ENCODE assay signal across 9 mouse cellular contexts in the genomic region with DNA sequence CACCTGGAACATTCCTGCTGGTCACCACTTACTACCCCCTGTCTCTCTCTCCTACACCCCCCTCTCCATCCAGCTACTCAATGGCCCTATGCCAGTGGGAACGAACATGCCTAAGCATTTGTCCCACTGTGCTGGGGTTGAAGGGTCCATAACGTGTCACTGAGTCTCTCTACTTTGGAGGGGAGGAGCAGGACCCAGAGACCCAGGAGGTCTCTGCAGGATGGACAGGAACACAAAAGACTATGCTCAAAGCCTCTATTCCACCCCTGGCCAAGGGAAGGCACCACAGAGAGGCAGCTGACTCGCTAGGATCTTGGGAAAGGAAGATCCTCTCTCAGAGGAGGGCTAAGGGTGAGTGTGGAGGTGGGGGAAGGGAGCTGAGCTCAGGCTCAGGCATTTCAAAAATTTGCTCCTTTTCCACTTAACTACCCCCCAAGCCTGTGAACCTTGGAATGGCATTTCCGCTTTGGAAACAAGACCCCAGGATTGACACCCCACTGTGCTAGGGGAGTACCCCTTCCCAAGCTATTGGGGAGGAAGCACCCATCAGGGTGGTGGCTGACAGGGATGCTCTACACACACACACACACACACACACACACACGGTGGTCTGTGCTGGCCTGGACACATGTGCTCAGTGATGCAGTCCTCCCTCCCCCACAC. TPM values are rescaled to one million over a fixed set of nuclear protein-coding genes. Genes with fewer than 3 reads are reported as not detected.
DNase-seq lines count a peak whose midpoint lies in the region; ATAC-seq and TF ChIP-seq lines count a peak whose summit lies in the region.
"Had no signal": no experiment of that assay in that cellular context is flagged by ENCODE, and none has a peak within 500 bp of the region (broad histone marks: within the 10 kb centered on the region; RNA-seq: fewer than 3 reads in every experiment).

No protein-coding gene starts in this region.

- peak overlapping the region; percentile 83 for H3K4me2 ChIP-seq in limb, embryonic 12.5 days

- no peak for TF ChIP-seq CTCF in liver, adult 2 months (IDR thresholded peaks at IDR 0.05; ENCODE audit: low read depth, low read length)

- peaks cover 65% of the 10 kb centered on the region for H3K79me2 ChIP-seq in liver, adult 2 months (ENCODE audit: control insufficient read depth, insufficient read depth, low read length)

- no peak for TF ChIP-seq POLR2A in liver, adult 2 months (IDR thresholded peaks at IDR 0.05; ENCODE audit: extremely low read depth, insufficient read depth, low read length)

- peak overlapping the region; percentile 30 for H3K27ac ChIP-seq in liver, adult 2 months (replicated peaks; ENCODE audit: insufficient read depth, low read depth, low read length)
- peak overlapping the region; percentile 94 for H3K27ac ChIP-seq in brown adipose tissue, adult 24 weeks (replicated peaks; ENCODE audit: low read depth, low read length)
- H3K27ac ChIP-seq in limb, embryonic 12.5 days = peak overlapping the region; percentile 86

- DNase-seq in liver, adult 2 months (ENCODE audit: extremely low read depth, low read depth, low spot score) = no peak
- no peak for DNase-seq in liver
- peak; percentile 27 for DNase-seq in heart, postnatal 4 days
- no peak for DNase-seq in urinary bladder, adult 18-20 months (ENCODE audit: low spot score in 2 of 2)
- DNase-seq in urinary bladder, postnatal 10 days (ENCODE audit: low spot score) = no peak
- DNase-seq in layer of hippocampus, postnatal 25 days (ENCODE audit: extremely low spot score in 1 of 2, low spot score in 1 of 2) = no peak

- H3K36me3 ChIP-seq in liver, adult 2 months (ENCODE audit: control insufficient read depth, insufficient read depth, low read length) = no peaks in the 10 kb centered on the region
- H3K36me3 ChIP-seq in limb, embryonic 12.5 days = peaks cover 15% of the 10 kb centered on the region; the same call in 1 of the 2 replicates

- no peaks in the 10 kb centered on the region for H3K27me3 ChIP-seq in liver, adult 2 months (ENCODE audit: control insufficient read depth, insufficient read depth, low read length)
- no peaks in the 10 kb centered on the region for H3K27me3 ChIP-seq in limb, embryonic 12.5 days

- WGBS in liver, adult 2 months = 50% methylated on average over 5 of the region's 5 CpGs
- WGBS in limb, embryonic 12.5 days = 5% methylated on average over 5 of the region's 5 CpGs

- no peak for ATAC-seq in limb, embryonic 12.5 days (ENCODE audit: insufficient number of reproducible peaks, insufficient read depth, low FRiP score, low TSS enrichment, low read depth)

- no peaks in the 10 kb centered on the region for H3K9me3 ChIP-seq in limb, embryonic 12.5 days

- peaks cover 70% of the 10 kb centered on the region for H3K4me1 ChIP-seq in liver, adult 2 months (ENCODE audit: control insufficient read depth, insufficient read depth, low read length)
- H3K4me1 ChIP-seq in brown adipose tissue, adult 24 weeks (ENCODE audit: control insufficient read depth, insufficient read depth, insufficient read length, low read length) = peaks cover 60% of the 10 kb centered on the region
- peaks cover 77% of the 10 kb centered on the region for H3K4me1 ChIP-seq in limb, embryonic 12.5 days (replicated peaks)

- H3K9ac ChIP-seq in liver, adult 2 months (ENCODE audit: low read depth, low read length) = no peak overlapping the region
- H3K9ac ChIP-seq in limb, embryonic 12.5 days (replicated peaks) = no peak overlapping the region

- no peak overlapping the region for H3K4me3 ChIP-seq in liver, adult 2 months (ENCODE audit: insufficient read depth, low read depth, low read length)
- H3K4me3 ChIP-seq in brown adipose tissue, adult 24 weeks (ENCODE audit: insufficient read depth, low read depth, low read length) = 0 out of 2 replicates have a peak overlapping the region, but pooled peaks have one; percentile 2
- no peak overlapping the region for H3K4me3 ChIP-seq in limb, embryonic 12.5 days (replicated peaks)

RNA-seq across cellular contexts. Expression of gene Bcar1, which starts 9.9 kb away (rescaled TPM):
- total RNA-seq in liver, adult 2 months (2014; rRNA removed) = 11.3 and 18.0 TPM in 2 replicates
- 41.2 and 53.2 TPM in 2 replicates for polyA plus RNA-seq in liver, adult 2 months (2012; rRNA removed)
- 6.5 and 8.7 TPM in 2 replicates for polyA plus RNA-seq in brown adipose tissue, adult 24 weeks (2012; ENCODE audit: insufficient read depth, insufficient read length, missing spikeins)
- total RNA-seq in heart, postnatal 4 days (2021) = 10 to 100 TPM; 62.7 to 65.0 TPM
- 39.5 and 39.7 TPM in 2 replicates for polyA plus RNA-seq in limb, embryonic 12.5 days (2016; fragmentation: Nextera tagmentation; extraction: Ambion mirVana)
- 10 to 100 TPM; 66.2 to 66.8 TPM for total RNA-seq in layer of hippocampus, postnatal 25 days (2021)

RNA-seq across cellular contexts. Expression of gene Ctrb1, which starts 42.9 kb away (rescaled TPM):
- 50.9 and 134 TPM in 2 replicates for total RNA-seq in liver, adult 2 months (2014; rRNA removed)
- 1.9 and 5.3 TPM in 2 replicates for polyA plus RNA-seq in liver, adult 2 months (2012; rRNA removed)
- polyA plus RNA-seq in brown adipose tissue, adult 24 weeks (2012; ENCODE audit: insufficient read depth, insufficient read length, missing spikeins) = not detected in 2 replicates
- total RNA-seq in heart, postnatal 4 days (2021) = not detected
- polyA plus RNA-seq in limb, embryonic 12.5 days (2016; fragmentation: Nextera tagmentation; extraction: Ambion mirVana) = not detected in 2 replicates
- total RNA-seq in layer of hippocampus, postnatal 25 days (2021) = not detected
- total RNA-seq: left cerebral cortex, postnatal 10 days had no signal

Comparison
In these comparisons a context has a peak if more than half of its experiments do, and no peak if none do; other contexts are left out.
1. H3K27ac ChIP-seq: peak in every context shown above with its lines; median percentile 94 in brown adipose tissue, adult 24 weeks; 86 in limb, embryonic 12.5 days; 30 in liver, adult 2 months.
2. RNA of gene Ctrb1, which starts 42.9 kb away (total RNA-seq): 50.9 to 134 TPM in liver, adult 2 months; not detected in heart, postnatal 4 days and not detected in layer of hippocampus, postnatal 25 days; every median in the first group is over 10 times any median in the second.